Comparison of ENCODE assay signal across 8 mouse cellular contexts in the genomic region with DNA sequence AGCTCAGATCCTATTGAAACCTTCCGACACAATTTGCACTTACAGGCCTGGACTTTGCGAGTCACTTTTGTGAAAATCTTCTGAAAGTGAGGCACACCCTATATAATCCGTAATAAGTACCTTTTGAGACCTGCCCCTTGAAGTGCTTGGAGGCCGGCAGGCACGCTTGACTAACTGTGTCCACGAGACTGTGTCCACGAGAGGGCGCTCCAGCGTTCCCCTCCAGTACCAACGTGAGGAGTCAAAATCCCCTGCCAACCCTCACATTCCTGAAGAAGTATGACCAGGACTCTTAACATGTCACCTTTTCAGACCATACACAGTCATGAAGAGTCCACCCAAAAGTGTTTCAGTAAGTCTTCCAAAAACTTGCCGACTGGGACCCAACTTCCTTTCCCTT. TPM values are rescaled to one million over a fixed set of nuclear protein-coding genes. Genes with fewer than 3 reads are reported as not detected.
DNase-seq lines count a peak whose midpoint lies in the region; ATAC-seq and TF ChIP-seq lines count a peak whose summit lies in the region.

No protein-coding gene starts in this region.

- H3K27me3 ChIP-seq in forebrain, embryonic 13.5 days, result peaks cover 15% of the 10 kb centered on the region
- peaks cover 51% of the 10 kb centered on the region for H3K27me3 ChIP-seq in heart, postnatal 0 days (ENCODE audit: control insufficient read depth, insufficient read depth, low read length)
- peaks cover 62% of the 10 kb centered on the region for H3K27me3 ChIP-seq in liver, embryonic 14.5 days (ENCODE audit: control insufficient read depth, insufficient read depth, low read length)
- H3K27me3 ChIP-seq in neural tube, embryonic 14.5 days (ENCODE audit: control insufficient read depth, insufficient read depth, low read length), result no peaks in the 10 kb centered on the region

- WGBS in forebrain, embryonic 13.5 days, result under 1% methylated on average over 11 of the region's 11 CpGs
- 1% methylated on average over 11 of the region's 11 CpGs for WGBS in heart, postnatal 0 days
- 1% methylated on average over 11 of the region's 11 CpGs for WGBS in liver, embryonic 14.5 days (ENCODE audit: insufficient replicate concordance)
- 1% methylated on average over 11 of the region's 11 CpGs for WGBS in neural tube, embryonic 14.5 days

- no peak for ATAC-seq in forebrain, embryonic 13.5 days
- ATAC-seq in heart, postnatal 0 days (ENCODE audit: insufficient read depth, low read depth), result no peak
- no peak for ATAC-seq in liver, embryonic 14.5 days (ENCODE audit: insufficient read depth)
- no peak for ATAC-seq in neural tube, embryonic 14.5 days (ENCODE audit: low read depth)

- H3K4me1 ChIP-seq in forebrain, embryonic 13.5 days, result peaks cover 35% of the 10 kb centered on the region
- H3K4me1 ChIP-seq in heart, postnatal 0 days (ENCODE audit: control insufficient read depth, insufficient read depth), result no peaks in the 10 kb centered on the region
- no peaks in the 10 kb centered on the region for H3K4me1 ChIP-seq in liver, embryonic 14.5 days (replicated peaks; ENCODE audit: control insufficient read depth in 2 of 2, insufficient read depth in 2 of 2, low read length in 1 of 2)
- peaks cover 14% of the 10 kb centered on the region for H3K4me1 ChIP-seq in neural tube, embryonic 14.5 days (ENCODE audit: control insufficient read depth, insufficient read depth, low read length)

- no peaks in the 10 kb centered on the region for H3K36me3 ChIP-seq in forebrain, embryonic 13.5 days (ENCODE audit: poor library complexity, severe bottlenecking)
- H3K36me3 ChIP-seq in heart, postnatal 0 days (replicated peaks; ENCODE audit: control insufficient read depth, insufficient read depth, low read length), result no peaks in the 10 kb centered on the region
- H3K36me3 ChIP-seq in liver, embryonic 14.5 days (replicated peaks; ENCODE audit: control insufficient read depth, insufficient read depth, low read depth), result no peaks in the 10 kb centered on the region
- no peaks in the 10 kb centered on the region for H3K36me3 ChIP-seq in neural tube, embryonic 14.5 days (ENCODE audit: control insufficient read depth, insufficient read depth, low read length)

- H3K4me2 ChIP-seq in forebrain, embryonic 13.5 days, result peak overlapping the region; percentile 79
- peak overlapping the region; percentile 97 for H3K4me2 ChIP-seq in heart, postnatal 0 days (ENCODE audit: low read depth, low read length)
- H3K4me2 ChIP-seq in liver, embryonic 14.5 days (ENCODE audit: low read depth), result no peak overlapping the region
- H3K4me2 ChIP-seq in neural tube, embryonic 14.5 days (ENCODE audit: low read depth, low read length), result peak overlapping the region; percentile 93; the same call in 1 of the 2 replicates

- DNase-seq in CD8-positive naive resting alpha-beta T cell, adult 2 months (ENCODE audit: low read depth in 2 of 2, low spot score in 2 of 2), result peak; percentile 26 to 32
- DNase-seq in c-Kit-positive CD71-negative TER-119-negative erythroid progenitor cells, embryonic 14.5 days (ENCODE audit: low read depth), result peak; percentile 72
- DNase-seq in heart, postnatal 0 days (ENCODE audit: low spot score), result peak; percentile 53
- peak; percentile 90 for DNase-seq in kidney, postnatal 14 days
- DNase-seq in liver, embryonic 14.5 days (ENCODE audit: low read depth in 3 of 3, low spot score in 3 of 3), result peak; percentile 12 to 40 (median 31)
- peak; percentile 19 to 30 for DNase-seq in thymus, adult 18-20 months

- no peak for TF ChIP-seq EP300 in heart, postnatal 0 days (IDR thresholded peaks at IDR 0.05; ENCODE audit: low read depth)
- TF ChIP-seq EP300 in liver, embryonic 14.5 days (IDR thresholded peaks at IDR 0.05; ENCODE audit: low read depth), result no peak

- no peak overlapping the region for H3K4me3 ChIP-seq in forebrain, embryonic 13.5 days
- peak overlapping the region; percentile 68; the same call in 1 of the 2 replicates for H3K4me3 ChIP-seq in heart, postnatal 0 days (ENCODE audit: low read depth, low read length)
- H3K4me3 ChIP-seq in liver, embryonic 14.5 days (ENCODE audit: insufficient read depth in 1 of 2, low read depth in 2 of 2, low read length in 2 of 2), result no peak overlapping the region
- no peak overlapping the region for H3K4me3 ChIP-seq in neural tube, embryonic 14.5 days (ENCODE audit: low read depth, low read length)

- no peak overlapping the region for H3K9ac ChIP-seq in forebrain, embryonic 13.5 days
- H3K9ac ChIP-seq in heart, postnatal 0 days (replicated peaks; ENCODE audit: low read depth, low read length), result no peak overlapping the region
- no peak overlapping the region for H3K9ac ChIP-seq in liver, embryonic 14.5 days (replicated peaks)
- H3K9ac ChIP-seq in neural tube, embryonic 14.5 days (replicated peaks; ENCODE audit: low read depth, low read length), result no peak overlapping the region

- H3K27ac ChIP-seq in forebrain, embryonic 13.5 days, result no peak overlapping the region
- H3K27ac ChIP-seq in heart, postnatal 0 days (ENCODE audit: low read depth), result no peak overlapping the region
- H3K27ac ChIP-seq in liver, embryonic 14.5 days, result no peak overlapping the region
- H3K27ac ChIP-seq in neural tube, embryonic 14.5 days (ENCODE audit: low read depth, low read length), result no peak overlapping the region

- no peaks in the 10 kb centered on the region for H3K9me3 ChIP-seq in forebrain, embryonic 13.5 days (replicated peaks)
- H3K9me3 ChIP-seq in heart, postnatal 0 days (replicated peaks; ENCODE audit: control insufficient read depth, low read length), result no peaks in the 10 kb centered on the region
- H3K9me3 ChIP-seq in liver, embryonic 14.5 days (ENCODE audit: control insufficient read depth, low read length), result no peaks in the 10 kb centered on the region
- no peaks in the 10 kb centered on the region for H3K9me3 ChIP-seq in neural tube, embryonic 14.5 days (ENCODE audit: control insufficient read depth, low read length)

- TF ChIP-seq CTCF in heart, postnatal 0 days (IDR thresholded peaks at IDR 0.05; ENCODE audit: low read depth), result peak; percentile 79
- TF ChIP-seq CTCF in liver, embryonic 14.5 days (IDR thresholded peaks at IDR 0.05; ENCODE audit: low read depth), result peak; percentile 83

RNA-seq across cellular contexts. Expression of a gene that starts 1.6 kb away (rescaled TPM):
- 33.0 and 33.9 TPM in 2 replicates for polyA plus RNA-seq in forebrain, embryonic 13.5 days (2015; fragmentation: Nextera tagmentation; extraction: Ambion mirVana)
- total RNA-seq in heart, postnatal 0 days (2014; rRNA removed; ENCODE audit: low replicate concordance), result 2.6 and 5.6 TPM in 2 replicates
- polyA plus RNA-seq in heart, postnatal 0 days (2015; fragmentation: Nextera tagmentation; extraction: Ambion mirVana), result 0.57 and 0.71 TPM in 2 replicates
- 0.08 and 0.17 TPM in 2 replicates for polyA plus RNA-seq in liver, embryonic 14.5 days (2012; rRNA removed)
- polyA plus RNA-seq in liver, embryonic 14.5 days (2014; fragmentation: Nextera tagmentation; extraction: Ambion mirVana), result 0.06 TPM in 1 of 2 replicates, not detected in the other
- 33.4 and 33.8 TPM in 2 replicates for polyA plus RNA-seq in neural tube, embryonic 14.5 days (2014; fragmentation: Nextera tagmentation; extraction: Ambion mirVana)

Comparison
In these comparisons a context has a peak if more than half of its experiments do, and no peak if none do; other contexts are left out.
1. DNase-seq: peak in every context shown above with its lines; median percentile 90 in kidney, postnatal 14 days; 72 in c-Kit-positive CD71-negative TER-119-negative erythroid progenitor cells, embryonic 14.5 days; 53 in heart, postnatal 0 days; 31 in liver, embryonic 14.5 days; 29 in CD8-positive naive resting alpha-beta T cell, adult 2 months; 24 in thymus, adult 18-20 months.
2. RNA of a gene that starts 1.6 kb away (polyA plus RNA-seq): 33.0 to 33.9 TPM in forebrain, embryonic 13.5 days and 33.4 to 33.8 TPM in neural tube, embryonic 14.5 days; 0.57 to 0.71 TPM in heart, postnatal 0 days and 0.06 to 0.17 TPM in liver, embryonic 14.5 days; every median in the first group is over 10 times any median in the second.